Mouse (Mus musculus) adrenal gland (tissue): Measurements from ENCODE around the gene Cenpm.

ENCODE experiments used
- intact Hi-C: fragments of 180-260 bp; cut with DNase I; formaldehyde crosslinking; loops from one replicate; pipeline ENCODE4 v1.15.1; 2025
- microRNA-seq, 2 experiments: library from miRNA; unstranded; fragments of <30 nt; microRNA quantifications; one replicate each; pipeline ENCODE4; 2019

The Cenpm gene

DNA sequence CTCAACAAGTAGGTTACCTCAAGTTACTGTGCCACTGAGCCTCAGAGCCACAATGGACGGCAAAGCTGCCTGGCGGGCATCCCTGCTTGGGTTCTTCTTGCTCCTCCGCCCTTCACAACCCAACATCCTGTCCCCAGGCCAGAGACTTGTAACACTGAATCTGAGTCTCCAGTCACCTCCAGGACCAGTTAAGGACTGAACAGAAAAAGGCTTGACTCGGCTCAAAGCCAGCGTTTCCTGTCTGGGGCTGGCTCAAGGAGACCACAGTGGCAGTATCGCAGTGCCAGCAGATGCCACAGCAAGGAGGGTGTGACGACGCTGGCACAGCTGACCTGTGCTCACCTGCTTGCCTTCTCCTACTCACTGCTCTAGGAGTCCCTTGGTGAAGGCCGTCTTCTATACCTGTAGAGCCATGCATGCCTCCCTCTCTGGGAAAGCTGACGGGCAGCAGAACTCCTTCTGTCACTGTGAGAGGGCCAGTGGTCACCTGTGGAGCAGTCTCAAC is 47.2 kb downstream of the Cenpm start:
- intact Hi-C loops: no loop called here

GRCm38 (mm10) chr15:82196300-82196699 is 48.2 kb downstream of the Cenpm start:
- intact Hi-C loops: no loop called here

GRCm38 (mm10) chr15:82192617-82193016 is 51.9 kb downstream of the Cenpm start:
- intact Hi-C loops: no loop called here

DNA sequence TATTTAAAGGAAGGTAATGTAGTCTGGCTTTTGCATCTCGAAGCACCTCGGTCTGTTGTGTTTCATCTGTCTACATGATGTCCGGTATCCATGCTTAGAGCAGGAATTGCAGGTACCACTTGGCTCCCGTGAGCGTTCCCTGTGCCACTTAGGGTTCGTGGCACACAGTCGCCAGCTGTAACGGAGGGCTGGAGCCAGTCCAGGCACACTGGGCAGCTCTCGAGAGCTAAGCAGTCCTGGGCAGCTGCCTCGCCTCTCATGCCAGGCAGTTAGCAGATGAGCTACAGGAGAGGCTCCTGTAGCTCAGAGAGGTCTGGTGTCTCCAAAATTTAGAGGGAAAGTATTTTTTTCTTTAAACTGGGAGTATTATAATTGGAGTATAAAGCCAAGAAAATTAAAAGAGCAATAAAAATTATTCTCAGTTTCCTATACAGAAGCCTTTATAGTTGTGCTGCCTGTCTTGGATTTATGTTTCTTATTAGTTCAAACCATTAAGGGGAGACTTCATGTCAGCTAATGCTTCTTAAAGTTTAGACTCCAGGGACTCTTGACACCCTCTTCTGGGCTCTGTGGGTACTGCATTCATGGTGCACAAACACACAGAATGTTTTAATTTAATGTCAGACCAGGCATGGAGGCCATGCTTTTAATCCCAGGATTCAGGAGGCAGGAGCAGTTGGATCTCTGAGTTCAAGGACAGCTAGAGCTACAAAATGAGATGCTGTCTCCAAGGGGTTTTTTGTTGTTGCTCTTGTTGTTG is 55.9 kb downstream of the Cenpm start:
- intact Hi-C loops: no loop called here

DNA sequence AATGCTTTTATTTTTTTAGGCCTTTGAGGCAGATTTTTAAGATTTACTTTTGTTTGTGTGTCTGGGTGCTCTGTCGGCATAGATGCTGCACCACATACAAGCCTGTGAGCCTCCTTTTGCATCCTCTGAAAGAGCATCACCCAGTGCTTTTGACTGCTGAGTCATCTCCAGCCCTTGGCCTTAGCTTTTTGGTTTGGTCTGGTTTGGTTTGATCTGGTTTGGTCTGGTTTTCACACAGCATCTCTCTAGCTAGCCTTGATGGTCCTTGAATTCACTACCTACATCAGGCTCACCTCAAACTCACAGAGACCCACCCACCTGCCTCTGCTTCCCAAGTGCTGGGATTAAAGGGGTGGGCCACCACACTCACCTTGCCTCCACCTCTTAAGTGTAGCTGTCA is 56.6 kb downstream of the Cenpm start:
- intact Hi-C loops: no loop called here

DNA sequence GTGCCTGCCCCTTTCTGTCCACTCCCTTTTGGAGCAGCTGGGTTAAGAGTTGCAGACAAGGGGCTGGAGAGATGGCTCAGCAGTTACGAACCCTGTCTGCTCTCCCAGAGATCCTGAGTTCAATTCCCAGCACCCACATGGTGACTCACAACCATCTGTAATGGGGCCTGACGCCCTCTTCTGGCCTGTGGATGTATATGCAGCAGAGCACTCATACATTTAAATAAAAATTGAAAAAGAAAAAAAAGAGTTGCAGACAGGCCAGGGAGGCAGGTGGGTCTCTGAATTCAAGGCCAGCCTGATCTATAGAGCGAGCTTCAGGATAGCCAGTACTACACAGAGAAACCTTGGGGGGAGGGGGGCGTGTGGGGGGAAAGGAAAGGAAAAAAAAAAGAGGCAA is 57.1 kb downstream of the Cenpm start:
- intact Hi-C loops: no loop called here

GRCm38 (mm10) chr15:82186931-82187330 is 57.6 kb downstream of the Cenpm start:
- intact Hi-C loops: no loop called here

GRCm38 (mm10) chr15:82186131-82186530 is 58.4 kb downstream of the Cenpm start:
- intact Hi-C loops: no loop called here

DNA sequence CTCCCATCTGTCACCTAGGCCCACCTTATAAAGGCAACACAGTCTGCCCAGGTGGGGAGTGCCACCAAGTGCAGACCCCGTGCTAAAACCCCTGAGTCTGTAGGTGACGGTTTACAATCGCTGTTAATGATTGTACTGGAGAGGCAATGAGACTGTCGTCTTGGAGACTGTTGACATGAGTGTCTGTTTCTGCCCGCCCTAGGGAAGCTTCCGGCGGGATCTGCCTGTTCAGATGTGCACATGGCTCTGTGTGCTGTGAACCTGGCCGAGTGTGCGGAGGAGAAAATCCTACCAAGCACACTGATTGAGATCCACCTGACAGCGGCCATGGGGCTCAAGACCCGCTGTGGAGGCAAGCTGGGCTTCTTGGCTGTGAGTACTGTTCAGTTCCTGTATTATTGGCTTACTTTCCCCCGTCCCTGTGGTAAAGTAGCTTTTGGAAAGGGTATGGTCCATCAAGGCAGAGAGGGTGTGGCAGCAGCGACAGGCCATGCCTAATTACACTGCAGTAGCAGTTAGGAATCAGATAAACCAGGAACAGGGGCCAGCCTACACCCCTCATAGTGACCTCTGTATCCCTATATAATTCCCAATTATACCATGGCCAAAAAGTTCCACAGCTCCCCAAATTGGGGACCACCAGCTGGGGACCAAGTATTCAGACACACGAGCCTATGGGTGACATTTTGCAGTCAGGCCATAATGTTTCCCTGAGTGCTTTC is 59.3 kb downstream of the Cenpm start:
- intact Hi-C loops: no loop called here

- intact Hi-C loops: no loop called here
These were observed 59.9 kb downstream of the Cenpm start for GRCm38 (mm10) chr15:82184656-82185055.

GRCm38 (mm10) chr15:82184183-82184582 is 60.4 kb downstream of the Cenpm start:
- intact Hi-C loops: no loop called here

Small RNA genes within 50 kb of the gene (microRNA-seq; reads per million reads assigned to microRNA genes)
- gene Mir33: 16.0 to 26.6 reads per million in 2 experiments
